In genomic region chr11:88582021-88582707, GRCm38 (mm10) we compare ENCODE assay signal across 8 mouse cellular contexts.
DNase-seq lines count a peak whose midpoint lies in the region; ATAC-seq and TF ChIP-seq lines count a peak whose summit lies in the region.

No protein-coding gene starts in this region.

- H3K9ac ChIP-seq in kidney, embryonic 14.5 days (ENCODE audit: low read depth, low read length), result peak overlapping the region; percentile 40; the same call in 1 of the 2 replicates
- peak overlapping the region; percentile 28 for H3K9ac ChIP-seq in hindbrain, postnatal 0 days (replicated peaks; ENCODE audit: low read length)
- no peak overlapping the region for H3K9ac ChIP-seq in midbrain, embryonic 15.5 days

- peak; percentile 18; the same call in 1 of the 2 replicates for ATAC-seq in kidney, embryonic 14.5 days (ENCODE audit: low FRiP score, low TSS enrichment)
- ATAC-seq in hindbrain, postnatal 0 days, result no peak
- 0 out of 2 replicates have a peak, but pooled peaks have one; percentile 25 for ATAC-seq in midbrain, embryonic 15.5 days (replicated peaks)

- 15% methylated on average over 13 of the region's 13 CpGs for WGBS in kidney, embryonic 14.5 days
- 16% methylated on average over 13 of the region's 13 CpGs for WGBS in hindbrain, postnatal 0 days
- whole genome bisulfite sequencing in midbrain, embryonic 15.5 days, result 10% methylated on average over 13 of the region's 13 CpGs

- H3K27ac ChIP-seq in kidney, embryonic 14.5 days (ENCODE audit: low read depth, low read length), result peak overlapping the region; percentile 88
- H3K27ac ChIP-seq in hindbrain, postnatal 0 days, result peak overlapping the region; percentile 84
- peak overlapping the region; percentile 74 for H3K27ac ChIP-seq in midbrain, embryonic 15.5 days

- H3K27me3 ChIP-seq in kidney, embryonic 14.5 days (ENCODE audit: control insufficient read depth, insufficient read depth, low read length), result no peaks in the 10 kb centered on the region
- H3K27me3 ChIP-seq in hindbrain, postnatal 0 days (ENCODE audit: insufficient read depth, low read length), result no peaks in the 10 kb centered on the region
- H3K27me3 ChIP-seq in midbrain, embryonic 15.5 days (replicated peaks), result no peaks in the 10 kb centered on the region

- H3K36me3 ChIP-seq in kidney, embryonic 14.5 days (ENCODE audit: control insufficient read depth, insufficient read depth, low read length), result no peaks in the 10 kb centered on the region
- no peaks in the 10 kb centered on the region for H3K36me3 ChIP-seq in hindbrain, postnatal 0 days (ENCODE audit: insufficient read depth, low read length)
- no peaks in the 10 kb centered on the region for H3K36me3 ChIP-seq in midbrain, embryonic 15.5 days (replicated peaks)

- no peak overlapping the region; the same call in 1 of the 2 replicates for H3K4me3 ChIP-seq in kidney, embryonic 14.5 days (ENCODE audit: low read length)
- no peak overlapping the region for H3K4me3 ChIP-seq in hindbrain, postnatal 0 days (ENCODE audit: low read length)
- H3K4me3 ChIP-seq in midbrain, embryonic 15.5 days, result no peak overlapping the region

- DNase-seq in kidney, postnatal 14 days, result no peak
- peak; percentile 51 for DNase-seq in embryo, embryonic 9.5 days (ENCODE audit: extremely low spot score)
- DNase-seq in hindbrain, postnatal 0 days (ENCODE audit: low spot score), result no peak
- DNase-seq in spleen, adult 18-20 months, result no peak
- no peak for DNase-seq in thymus, postnatal 0 days (ENCODE audit: low spot score)
- DNase-seq in ovary, adult 18-20 months (ENCODE audit: low spot score), result no peak

- no peak for TF ChIP-seq CTCF in hindbrain, postnatal 0 days (IDR thresholded peaks at IDR 0.05; ENCODE audit: low read depth)

- peak overlapping the region; percentile 28 for H3K4me2 ChIP-seq in kidney, embryonic 14.5 days (replicated peaks; ENCODE audit: low read depth, low read length)
- peak overlapping the region; percentile 29; the same call in 1 of the 2 replicates for H3K4me2 ChIP-seq in hindbrain, postnatal 0 days (ENCODE audit: low read depth, low read length)
- peak overlapping the region; percentile 31 for H3K4me2 ChIP-seq in midbrain, embryonic 15.5 days

- H3K4me1 ChIP-seq in kidney, embryonic 14.5 days (ENCODE audit: control insufficient read depth, insufficient read depth, low read length), result peaks cover 67% of the 10 kb centered on the region
- H3K4me1 ChIP-seq in hindbrain, postnatal 0 days (ENCODE audit: insufficient read depth, low read length), result peaks cover 54% of the 10 kb centered on the region
- peaks cover 80% of the 10 kb centered on the region for H3K4me1 ChIP-seq in midbrain, embryonic 15.5 days

- H3K9me3 ChIP-seq in kidney, embryonic 14.5 days (ENCODE audit: control insufficient read depth, low read length), result no peaks in the 10 kb centered on the region
- no peaks in the 10 kb centered on the region for H3K9me3 ChIP-seq in hindbrain, postnatal 0 days (ENCODE audit: low read length)
- H3K9me3 ChIP-seq in midbrain, embryonic 15.5 days, result no peaks in the 10 kb centered on the region
